Mouse (Mus musculus) lung, adult 2 months (tissue): ENCODE measurements around the gene Pfdn2.

ENCODE experiments used
- CTCF ChIP-seq: fragments of 200-500 bp; IDR thresholded peaks from 2 replicates; pipeline ENCODE4 v1.5.1; 2011; ENCODE audit warnings: mild to moderate bottlenecking, low read length, control low read depth; ENCODE audit not compliant: insufficient read depth
- POLR2A ChIP-seq: fragments of 200-500 bp; IDR thresholded peaks from 2 replicates; pipeline ENCODE4 v1.6.1; 2011; ENCODE audit warnings: low read depth, mild to moderate bottlenecking, control low read depth, low read length, borderline replicate concordance; ENCODE audit errors: extremely low read depth

DNA sequence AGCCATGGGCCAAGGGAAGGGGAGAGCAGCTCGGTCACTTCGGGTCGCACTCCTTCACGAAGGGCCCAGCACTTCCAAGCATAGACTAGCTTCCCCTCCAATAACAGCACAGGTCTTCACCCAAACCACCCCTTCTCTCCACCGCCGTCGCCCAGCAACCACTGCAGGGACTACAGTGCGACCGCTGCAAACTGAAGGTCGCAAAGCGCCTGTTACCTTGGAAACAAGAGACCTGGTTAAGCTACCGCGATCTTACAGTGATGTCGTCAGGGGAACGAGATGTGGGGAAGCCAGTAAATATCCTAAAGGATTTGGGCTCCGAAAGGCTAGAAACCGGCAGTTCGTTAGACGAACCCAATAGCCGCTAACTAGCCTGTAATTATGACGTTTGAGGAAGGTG, 15.2 kb downstream of the Pfdn2 start, which contains the start of gene Klhdc9:
- TF ChIP-seq POLR2A (no peak), CTCF (no peak)
